Mouse (Mus musculus) heart, adult 2 months (tissue): ENCODE results near the gene Efna5.

Source experiments
- CTCF ChIP-seq: fragments of 200-600 bp; IDR thresholded peaks from 2 replicates; pipeline ENCODE4 v1.8.1; 2022; ENCODE audit warnings: antibody characterized with exemption, mild to moderate bottlenecking, moderate library complexity
- EP300 ChIP-seq: fragments of 200-500 bp; IDR thresholded peaks from 2 replicates; pipeline ENCODE4 v1.6.1; 2011; ENCODE audit warnings: low read depth, low read length, control low read depth; ENCODE audit not compliant: insufficient read depth
- POLR2A ChIP-seq: fragments of 200-500 bp; IDR thresholded peaks from 2 replicates; pipeline ENCODE4 v1.6.1; 2011; ENCODE audit warnings: mild to moderate bottlenecking, low read depth, low read length, control low read depth; ENCODE audit not compliant: insufficient read depth

GRCm38 (mm10) chr17:62766705-62767104 is 114.4 kb downstream of the Efna5 start:
- no peak for TF ChIP-seq CTCF
- TF ChIP-seq POLR2A, result no peak
- TF ChIP-seq EP300, result no peak
